Mouse (Mus musculus): Measurements from ENCODE around the gene Egflam.

- TF ChIP-seq CTCF (IDR thresholded peaks at IDR 0.05; ENCODE audit: control insufficient read depth, insufficient read depth, insufficient replicate concordance, low read depth, low read length) (no peak), POLR2A (IDR thresholded peaks at IDR 0.05; ENCODE audit: control insufficient read depth, low read depth, low read length) (no peak)
Measured at GRCm38 (mm10) chr15:7157658-7158057, 240.5 kb downstream of the Egflam start.

Data from testis, adult 2 months (tissue).